Mouse (Mus musculus) thymus, postnatal 10 days (tissue): ENCODE results near the gene Nfib.

Source experiments
- DNase-seq, 2 experiments: peaks; one replicate each; pipeline ENCODE4 v3.0.0; 2021; ENCODE audit warnings: low spot score in 2 of 2

The Nfib gene

GRCm38 (mm10) chr4:82499238-82499637, 206.3 kb downstream of the Nfib start:
- no peak for DNase-seq

GRCm38 (mm10) chr4:82497671-82498631, 207.6 kb downstream of the Nfib start:
- no peak for DNase-seq

GRCm38 (mm10) chr4:82497141-82497566, 208.4 kb downstream of the Nfib start:
- DNase-seq: no peak

- no peak for DNase-seq
These were observed 209.2 kb downstream of the Nfib start for GRCm38 (mm10) chr4:82496383-82496782.

GRCm38 (mm10) chr4:82495605-82496004, 209.9 kb downstream of the Nfib start:
- no peak for DNase-seq

GRCm38 (mm10) chr4:82494829-82495228, 210.7 kb downstream of the Nfib start:
- no peak for DNase-seq

GRCm38 (mm10) chr4:82494424-82494823, 211.1 kb downstream of the Nfib start:
- DNase-seq: no peak

- no peak for DNase-seq
These were observed 211.7 kb downstream of the Nfib start for GRCm38 (mm10) chr4:82493865-82494264.

- no peak for DNase-seq
These were observed 212.2 kb downstream of the Nfib start for GRCm38 (mm10) chr4:82493363-82493762.

- no peak for DNase-seq
These were observed 212.8 kb downstream of the Nfib start for GRCm38 (mm10) chr4:82492737-82493136.

- no peak for DNase-seq
These were observed 215.6 kb downstream of the Nfib start for GRCm38 (mm10) chr4:82489939-82490338.

- no peak for DNase-seq
These were observed 219.6 kb downstream of the Nfib start for GRCm38 (mm10) chr4:82485910-82486309.

- no peak for DNase-seq
These were observed 221.7 kb downstream of the Nfib start for GRCm38 (mm10) chr4:82483871-82484270.

- no peak for DNase-seq
These were observed 222.3 kb downstream of the Nfib start for GRCm38 (mm10) chr4:82483298-82483697.

GRCm38 (mm10) chr4:82480635-82481034, 224.9 kb downstream of the Nfib start:
- no peak for DNase-seq

GRCm38 (mm10) chr4:82479394-82479793, 226.2 kb downstream of the Nfib start:
- DNase-seq: no peak

GRCm38 (mm10) chr4:82477742-82478141, 227.8 kb downstream of the Nfib start:
- no peak for DNase-seq

- DNase-seq: no peak
These were observed 229.1 kb downstream of the Nfib start for GRCm38 (mm10) chr4:82476411-82476810.

- no peak for DNase-seq
These were observed 231.2 kb downstream of the Nfib start for GRCm38 (mm10) chr4:82474334-82474733.

GRCm38 (mm10) chr4:82470938-82471320, 234.6 kb downstream of the Nfib start:
- no peak for DNase-seq

GRCm38 (mm10) chr4:82470212-82470937, 235.2 kb downstream of the Nfib start:
- DNase-seq: no peak

- no peak for DNase-seq
These were observed 236.6 kb downstream of the Nfib start for GRCm38 (mm10) chr4:82468944-82469343.

- no peak for DNase-seq
These were observed 238.8 kb downstream of the Nfib start for GRCm38 (mm10) chr4:82466717-82467116.
